Mouse (Mus musculus): ENCODE measurements around the gene Podxl2.

The Podxl2 gene

GRCm38 (mm10) chr6:88826965-88827364 is 47.9 kb downstream of the Podxl2 start:
- DNase-seq: no peak

- DNase-seq: peak; percentile 40
Measured at GRCm38 (mm10) chr6:88826545-88826944, 48.3 kb downstream of the Podxl2 start.

DNA sequence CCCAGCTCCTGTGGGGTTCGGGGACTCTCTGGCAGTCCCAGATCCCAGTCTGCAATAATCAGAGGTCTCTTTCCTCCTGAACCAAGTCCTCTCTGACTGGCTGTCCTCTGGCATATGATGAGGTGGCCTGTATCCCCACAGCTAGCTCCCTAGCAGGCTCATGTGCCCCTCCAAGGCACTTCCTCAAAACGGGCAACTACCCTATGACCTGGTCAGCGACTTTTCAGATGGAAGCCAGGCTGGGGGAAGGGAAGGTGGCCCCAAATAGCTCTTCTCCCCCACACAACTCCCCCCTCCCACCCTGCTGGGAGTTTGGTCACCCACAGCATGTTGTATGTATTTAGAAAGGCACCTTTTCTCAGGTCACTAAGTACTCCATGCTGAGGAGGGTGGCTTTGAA is 48.8 kb downstream of the Podxl2 start:
- DNase-seq: no peak

- DNase-seq: no peak
Measured at GRCm38 (mm10) chr6:88824183-88824582, 50.7 kb downstream of the Podxl2 start.

DNA sequence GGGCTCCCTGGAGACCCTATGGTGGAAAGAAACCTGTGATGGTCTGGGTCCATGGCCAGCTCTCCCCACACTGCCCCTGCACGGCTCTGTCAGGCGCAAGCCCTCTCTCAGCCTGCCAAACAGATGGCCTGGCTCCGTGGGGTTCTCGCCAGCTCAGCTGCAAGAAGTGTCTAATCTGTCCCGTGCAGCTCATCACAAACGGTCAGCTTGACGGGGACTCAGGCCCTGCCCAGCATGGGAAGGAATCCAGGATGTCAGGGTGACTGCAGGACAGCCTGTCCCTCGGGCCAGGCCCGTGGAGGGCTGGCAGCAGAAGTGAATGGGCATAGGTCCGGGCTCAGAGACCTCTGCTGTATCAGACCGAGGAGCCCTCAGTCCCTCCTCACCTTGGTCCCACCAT is 52.9 kb downstream of the Podxl2 start:
- DNase-seq: no peak

DNA sequence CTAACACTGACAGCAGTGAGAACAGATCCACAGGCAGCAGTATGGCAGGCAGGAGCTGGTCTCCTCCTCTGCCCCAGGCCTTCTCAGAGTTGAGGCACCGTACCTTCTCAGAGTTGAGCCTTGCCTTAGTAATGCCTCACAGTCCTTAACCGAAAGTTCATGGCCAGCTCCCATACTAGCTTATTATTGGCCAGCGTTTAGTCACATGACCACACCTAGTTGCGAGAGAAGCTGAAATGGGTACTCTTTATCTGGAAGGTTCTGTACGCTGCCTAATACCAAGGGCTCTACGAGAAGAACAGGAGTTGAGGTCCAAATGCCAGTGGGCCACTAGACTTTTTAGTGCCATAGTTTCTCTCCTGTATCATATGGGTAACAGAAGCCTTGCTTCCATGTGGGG is 53.5 kb downstream of the Podxl2 start:
- no peak for DNase-seq

GRCm38 (mm10) chr6:88820853-88821252 is 54.0 kb downstream of the Podxl2 start:
- DNase-seq: no peak

DNA sequence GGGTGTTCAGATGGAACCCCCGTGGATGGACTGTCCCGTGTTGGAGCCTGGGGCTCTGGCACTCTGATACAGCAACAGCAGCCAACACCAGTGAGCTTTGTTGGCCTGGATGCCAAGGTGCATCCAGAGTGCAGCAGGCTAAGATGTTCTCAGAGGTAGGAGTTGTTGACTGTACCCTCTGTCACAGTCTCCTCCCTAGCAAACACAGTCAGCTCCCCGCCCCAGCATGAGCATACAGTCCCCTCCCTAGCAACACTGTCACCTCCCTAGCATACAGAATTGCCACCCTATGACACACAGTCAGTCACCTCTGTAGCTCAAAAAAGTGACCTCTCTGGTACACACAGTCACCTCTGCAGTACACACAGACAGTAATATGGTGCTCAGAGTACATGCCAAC is 57.9 kb downstream of the Podxl2 start:
- no peak for DNase-seq

DNA sequence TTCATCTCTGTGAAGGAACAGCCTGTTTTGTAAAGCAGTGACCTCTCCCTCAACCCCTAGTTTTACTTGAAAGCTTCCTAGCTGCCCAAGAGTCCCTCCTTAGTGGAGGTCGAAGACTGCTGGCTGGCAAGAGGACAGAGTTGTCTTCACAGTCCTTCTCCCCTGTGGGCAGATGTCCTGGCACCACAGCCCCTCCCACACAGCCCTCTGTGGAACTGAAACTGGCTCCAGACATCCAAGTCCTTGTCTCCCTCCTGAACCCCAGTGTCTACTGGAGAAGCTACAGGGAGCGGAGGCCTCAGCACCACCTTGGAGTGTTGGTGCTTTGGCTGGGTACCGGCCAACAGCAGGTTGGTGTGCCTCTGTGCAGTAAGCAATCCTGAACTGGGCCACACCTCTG is 59.4 kb downstream of the Podxl2 start:
- DNase-seq: no peak

GRCm38 (mm10) chr6:88815036-88815435 is 59.8 kb downstream of the Podxl2 start:
- DNase-seq: no peak

DNA sequence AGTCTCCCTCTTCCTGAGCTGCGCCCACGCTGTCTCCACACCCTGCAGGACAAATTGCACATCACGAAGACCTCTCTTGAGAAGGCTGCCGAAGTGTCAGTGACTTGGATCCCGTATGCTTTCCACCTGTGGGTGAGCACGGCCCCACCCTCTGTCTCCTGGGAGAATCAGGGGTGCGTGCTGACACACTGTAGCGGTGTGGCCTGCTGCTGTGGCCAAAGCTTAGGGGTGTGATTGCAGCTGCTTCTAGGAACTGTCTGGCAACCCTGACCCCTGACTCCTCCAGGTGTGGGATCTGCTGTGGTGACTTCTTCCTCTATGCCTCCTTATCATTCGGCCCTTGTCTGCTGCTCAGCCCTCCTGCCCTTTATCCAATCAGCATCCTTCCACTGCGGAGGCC is 61.0 kb downstream of the Podxl2 start:
- no peak for DNase-seq

DNA sequence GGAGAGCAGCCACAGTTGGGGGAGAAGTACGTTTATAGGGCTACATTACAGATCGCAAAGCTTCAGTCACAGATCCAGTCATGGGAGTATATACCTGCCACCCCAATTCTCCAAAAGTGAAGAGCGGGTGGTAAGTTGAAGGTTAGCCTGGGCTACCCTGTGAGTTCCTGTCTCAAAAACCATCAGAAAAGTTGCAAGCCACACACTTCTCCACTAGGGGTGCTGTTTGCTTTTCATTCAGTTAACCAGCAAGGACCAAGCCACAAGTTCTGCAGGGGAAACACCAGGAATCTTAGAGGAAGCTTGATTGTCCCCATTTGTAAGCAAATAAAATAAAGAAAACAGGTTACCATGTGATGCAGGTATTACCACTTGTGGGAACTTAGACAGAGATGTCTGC is 62.0 kb downstream of the Podxl2 start:
- peak; percentile 64 for DNase-seq

DNA sequence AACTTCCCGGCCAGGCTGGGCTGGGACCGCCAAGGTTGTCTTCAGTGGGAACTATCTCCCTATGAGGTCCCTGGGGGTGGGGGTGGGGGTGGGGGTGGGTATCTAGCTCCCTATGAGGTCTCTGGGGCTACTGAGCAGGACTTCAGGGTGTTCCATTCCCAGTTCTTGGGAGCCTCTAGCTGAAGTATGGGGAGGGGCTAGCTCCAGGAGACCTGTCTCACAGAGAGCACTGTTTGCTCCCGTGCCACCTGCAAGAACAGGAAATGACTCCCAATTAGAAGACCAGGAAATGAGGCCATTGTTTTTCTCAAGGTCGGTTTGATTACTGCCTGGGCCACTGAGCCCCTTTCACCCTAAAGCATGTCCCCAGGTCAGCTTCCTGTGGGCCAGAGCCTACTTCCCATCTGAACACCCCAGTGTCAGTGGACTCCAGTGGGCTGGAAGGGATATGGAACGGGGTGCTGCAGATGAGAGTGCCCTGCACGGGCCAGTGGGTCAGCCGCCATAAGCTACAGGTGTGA is 62.9 kb downstream of the Podxl2 start:
- DNase-seq: no peak

- no peak for DNase-seq
Measured at GRCm38 (mm10) chr6:88811396-88811795, 63.4 kb downstream of the Podxl2 start.

DNA sequence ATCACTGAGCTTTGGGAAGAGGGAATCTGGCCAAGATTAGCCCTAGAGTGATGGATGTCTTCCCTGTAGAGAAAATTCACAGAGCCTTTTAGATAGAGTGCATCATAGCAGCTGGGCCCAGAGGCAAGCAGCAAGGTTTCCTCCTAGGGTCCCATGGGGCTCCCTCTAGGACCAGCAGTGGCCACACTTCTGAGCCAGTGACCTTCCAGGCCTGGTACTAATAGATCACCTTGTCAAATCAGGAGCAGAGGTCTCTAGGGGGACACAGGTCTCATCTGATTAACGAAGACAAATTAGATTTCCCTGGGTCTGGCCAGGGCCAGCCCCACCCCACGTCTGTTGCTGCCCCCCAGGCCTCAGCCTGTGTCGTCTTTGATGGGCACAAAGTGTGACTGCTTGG is 64.6 kb downstream of the Podxl2 start:
- no peak for DNase-seq

GRCm38 (mm10) chr6:88809091-88810037 is 65.5 kb downstream of the Podxl2 start:
- no peak for DNase-seq

GRCm38 (mm10) chr6:88804966-88805577 is 69.8 kb downstream of the Podxl2 start:
- no peak for DNase-seq

DNA sequence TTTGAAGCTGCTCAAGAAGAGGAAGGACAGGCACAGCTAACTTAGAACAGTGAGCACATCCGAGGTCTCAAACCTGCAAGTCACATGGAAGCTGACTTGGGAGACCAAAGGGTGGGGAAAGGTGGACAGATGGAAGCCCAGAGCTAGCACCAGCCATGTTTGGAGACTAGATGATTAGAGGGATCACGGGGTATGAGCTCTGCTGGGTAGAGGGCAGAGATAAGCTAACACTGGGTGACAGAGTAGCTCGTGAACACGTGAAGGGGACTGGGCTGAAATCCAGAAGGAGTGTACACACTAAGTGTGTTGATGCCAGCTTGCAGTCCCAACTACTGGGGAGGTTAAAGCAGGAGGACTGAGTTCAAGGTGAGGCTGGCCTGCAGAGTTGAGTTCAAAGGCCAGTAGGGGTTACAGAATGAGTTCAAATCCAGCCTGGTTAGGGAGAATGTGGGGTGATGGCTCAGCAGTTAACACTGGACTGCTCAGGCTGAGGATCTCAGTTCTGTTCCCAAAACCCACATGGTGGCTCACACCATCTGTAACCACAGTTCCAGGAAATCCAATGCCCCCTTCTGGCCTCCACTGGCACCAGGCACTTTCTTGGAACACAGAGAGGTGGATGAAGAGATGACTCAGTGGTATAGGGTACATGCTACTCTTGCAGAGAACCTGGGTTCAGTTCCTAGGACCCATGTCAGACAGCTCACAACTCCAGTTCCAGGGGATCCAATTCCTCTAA is 70.7 kb downstream of the Podxl2 start:
- DNase-seq: no peak

DNA sequence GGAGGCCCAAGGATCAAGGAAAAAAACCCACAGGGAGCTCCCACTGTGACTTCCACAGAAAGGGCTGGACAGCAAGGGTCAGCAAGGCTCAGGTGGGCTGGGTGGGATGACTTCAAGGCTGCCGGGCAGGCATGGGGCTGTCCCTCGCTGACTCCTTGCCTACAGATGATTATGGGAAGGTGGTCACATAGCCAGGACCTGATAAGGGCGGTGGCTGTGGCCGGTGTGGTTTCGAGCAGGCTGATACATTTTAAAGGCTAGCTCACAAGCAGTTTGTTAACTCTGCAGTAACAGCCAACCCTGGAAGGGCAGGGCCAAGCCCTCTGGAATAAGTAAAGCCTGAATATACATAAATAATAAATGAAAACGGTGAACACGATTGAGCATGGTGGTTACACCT is 71.8 kb downstream of the Podxl2 start:
- no peak for DNase-seq

GRCm38 (mm10) chr6:88800735-88801134 is 74.1 kb downstream of the Podxl2 start:
- DNase-seq: no peak

DNA sequence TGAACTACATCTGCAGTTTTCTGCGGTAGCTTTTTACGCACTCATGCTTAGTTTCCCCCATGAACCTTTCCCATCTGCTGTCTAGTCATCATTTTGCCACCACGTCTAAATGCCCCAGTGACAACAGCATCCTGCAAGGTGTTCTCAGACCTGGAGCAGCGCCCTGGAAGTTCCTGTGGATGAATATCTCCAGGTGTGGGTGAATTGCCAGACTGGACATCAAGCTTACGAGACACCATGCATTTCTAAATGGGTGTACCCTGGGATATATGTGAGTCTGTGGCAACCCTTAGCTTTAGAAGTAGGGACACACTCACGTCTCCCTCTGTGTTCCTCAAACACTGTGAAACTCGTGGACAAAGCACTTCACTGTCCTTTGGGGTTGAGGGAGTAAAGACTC is 74.7 kb downstream of the Podxl2 start:
- DNase-seq: no peak

DNA sequence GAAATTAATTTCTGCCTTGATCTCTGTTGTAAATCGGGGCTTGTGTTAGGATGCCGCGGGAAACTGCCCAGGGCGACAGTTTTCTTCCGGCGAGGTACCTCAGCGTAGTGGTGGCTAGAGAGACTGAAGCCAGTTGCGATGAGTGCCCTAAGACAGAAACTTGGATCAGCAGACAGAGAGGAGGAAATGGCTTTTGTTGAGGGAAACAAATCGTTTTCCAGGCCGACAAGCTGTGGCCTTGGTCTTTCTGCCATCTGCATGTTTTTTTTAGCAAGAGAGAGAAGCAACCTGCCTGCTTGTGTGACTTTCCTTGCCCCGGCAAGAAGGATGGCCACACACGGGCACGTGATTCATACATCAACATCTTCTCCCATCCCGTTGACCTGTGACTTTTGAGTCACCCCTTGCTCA is 80.3 kb downstream of the Podxl2 start:
- DNase-seq: no peak

DNA sequence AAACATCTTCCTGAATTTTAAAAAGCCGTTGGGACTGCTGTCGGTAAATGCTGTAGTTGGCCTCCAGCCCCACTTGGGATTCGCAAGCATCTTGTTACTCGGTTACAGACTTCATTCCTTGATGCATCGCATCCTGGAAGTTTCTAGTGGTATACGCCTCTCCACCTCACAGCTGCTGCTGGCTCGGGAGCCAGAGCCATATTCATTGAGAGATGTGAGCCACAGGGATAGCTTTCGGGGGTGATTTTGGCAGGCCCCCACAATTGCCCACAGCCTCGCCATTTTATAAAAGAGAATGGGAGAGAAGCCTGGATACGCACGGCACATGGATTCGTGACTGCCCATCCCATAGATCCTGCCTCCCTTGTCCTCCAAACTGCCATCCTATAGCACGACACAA is 81.0 kb downstream of the Podxl2 start:
- no peak for DNase-seq

DNA sequence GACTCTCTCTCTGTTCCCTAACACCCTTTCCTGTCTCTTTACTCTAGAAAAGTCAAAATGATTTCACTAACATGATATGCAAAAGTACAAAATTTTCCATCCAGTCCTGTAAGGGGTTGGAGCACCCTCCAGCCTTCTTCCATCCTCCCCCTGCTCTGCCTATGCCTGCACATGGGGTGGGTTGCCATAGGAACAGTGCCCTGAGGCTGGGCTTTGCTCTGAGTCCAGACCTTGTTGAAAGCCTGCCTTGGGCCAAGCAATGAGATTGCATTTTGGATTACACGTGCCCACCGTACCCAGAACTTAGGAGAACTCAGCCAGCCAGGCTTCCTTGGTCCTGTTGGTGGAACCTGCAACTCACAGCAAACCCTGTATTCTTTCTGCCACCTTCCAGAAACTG is 81.6 kb downstream of the Podxl2 start:
- no peak for DNase-seq
